Mouse (Mus musculus) embryonic stem cell, embryonic (primary cell): ENCODE results near the gene Tor4a.

Source experiments
- CTCF ChIA-PET, 4 experiments: fragments of 300-600 bp in 2 of 4; fragments of 350-600 bp in 2 of 4; sonication (Branson Sonifier 250); formaldehyde crosslinking; loops; one replicate each; lab custom pipeline; 2022; ENCODE audit warnings: inconsistent platforms in 2 of 4; lab: Charles Lee
- POLR2A ChIA-PET, 4 experiments: fragments of 300-600 bp in 2 of 4; fragments of 350-600 bp in 2 of 4; sonication (Branson Sonifier 250); formaldehyde crosslinking; loops; one replicate each; lab custom pipeline; 2022; ENCODE audit warnings: antibody characterized with exemption in 4 of 4, inconsistent platforms in 1 of 4; lab: Charles Lee

The Tor4a gene

DNA sequence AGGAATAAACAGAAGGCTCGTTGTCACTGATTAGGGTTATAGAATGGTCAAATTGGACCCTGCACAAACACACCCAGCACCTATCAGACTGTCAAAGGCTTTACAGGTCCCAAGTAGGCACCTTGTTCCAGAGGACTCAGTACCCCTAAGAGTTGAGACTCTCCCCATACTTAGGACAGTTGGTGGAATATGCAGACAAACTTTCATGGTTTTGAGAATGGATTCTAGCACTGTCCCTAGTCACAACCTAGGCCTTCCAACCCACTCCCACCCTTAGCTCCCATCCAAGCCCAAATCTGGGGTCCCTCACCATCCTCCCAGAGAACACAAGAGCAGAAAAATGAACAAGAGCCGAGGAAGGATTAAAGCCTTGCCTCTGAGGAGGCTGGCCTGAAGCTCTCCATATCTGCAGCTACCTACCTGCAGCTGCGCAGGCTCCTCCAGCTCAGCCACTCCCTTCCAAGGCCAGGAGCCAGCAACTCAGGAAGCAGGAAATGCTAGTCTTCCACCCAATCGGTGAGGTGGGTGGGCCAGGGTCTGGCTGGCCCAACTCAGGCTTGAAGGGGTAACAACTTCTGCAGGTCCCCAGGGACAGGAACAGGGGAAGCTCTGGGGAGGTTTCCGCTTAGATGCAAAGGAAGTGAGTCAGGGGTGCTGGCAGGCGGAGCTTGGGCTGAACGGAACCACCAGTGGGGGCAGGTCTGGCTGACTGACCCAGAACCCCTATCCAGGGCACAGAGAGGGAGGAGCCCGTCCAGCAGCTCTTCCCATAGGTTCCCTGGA, at the start of gene Tor4a:
TSS of gene Tor4a (minus strand) at position 715 of the 783 bp plus-strand sequence.
- CTCF ChIA-PET: interaction anchor here (0.6 to 4.7 kb wide), 22 partner anchors 10 to 206 kb away, joined by 3 to 39 read pairs (median 4); partner anchors contain the start of genes Nrarp (in 2 of the 4), AL732309.1 (in 1 of the 4), Man1b1 (in 1 of the 4) and Nelfb (in 1 of the 4)

DNA sequence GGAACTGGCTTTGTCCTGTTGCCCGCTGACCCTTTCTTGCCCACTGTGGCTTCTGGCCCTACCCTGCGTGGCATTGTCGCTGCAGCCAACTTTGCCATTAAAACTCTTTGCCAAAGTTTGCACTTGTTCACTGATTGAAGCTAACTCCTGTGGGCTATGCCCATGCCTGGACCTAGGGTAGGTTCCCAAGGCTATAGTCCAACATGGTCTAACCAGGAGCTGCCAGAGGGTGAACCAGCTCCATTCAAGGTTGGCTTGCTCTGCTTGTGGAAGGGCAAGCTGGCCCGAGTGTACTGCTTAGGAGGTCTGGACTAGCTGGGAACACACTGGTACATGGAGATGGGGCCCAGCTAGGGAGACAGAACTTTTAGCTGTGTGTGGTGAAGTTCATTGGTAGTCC, 47.5 kb upstream of the Tor4a start:
- ChIA-PET CTCF (interaction anchor here in 3 of 4 experiments (0.9 to 8.8 kb wide), 3 partner anchors 16 kb away, joined by 6 to 51 read pairs (median 9); no protein-coding TSS in a partner anchor), POLR2A (interaction anchor here (0.7 to 75.9 kb wide), 13 partner anchors 6 to 92 kb away, joined by 3 to 2347 read pairs (median 6); partner anchors contain the start of genes Tmem203 (in 3 of the 4), Tubb4b (in 3 of the 4), Anapc2 (in 2 of the 4) and Fam166a (in 2 of the 4))

More for the DNA sequence above, at the start of gene Tor4a:
- POLR2A ChIA-PET: interaction anchor here (0.6 to 55.8 kb wide), 46 partner anchors 9 to 361 kb away, joined by 3 to 2347 read pairs (median 4); partner anchors contain the start of genes Nelfb (in 4 of the 4), Tubb4b (in 4 of the 4), Nrarp (in 3 of the 4) and Tmem203 (in 3 of the 4)

DNA sequence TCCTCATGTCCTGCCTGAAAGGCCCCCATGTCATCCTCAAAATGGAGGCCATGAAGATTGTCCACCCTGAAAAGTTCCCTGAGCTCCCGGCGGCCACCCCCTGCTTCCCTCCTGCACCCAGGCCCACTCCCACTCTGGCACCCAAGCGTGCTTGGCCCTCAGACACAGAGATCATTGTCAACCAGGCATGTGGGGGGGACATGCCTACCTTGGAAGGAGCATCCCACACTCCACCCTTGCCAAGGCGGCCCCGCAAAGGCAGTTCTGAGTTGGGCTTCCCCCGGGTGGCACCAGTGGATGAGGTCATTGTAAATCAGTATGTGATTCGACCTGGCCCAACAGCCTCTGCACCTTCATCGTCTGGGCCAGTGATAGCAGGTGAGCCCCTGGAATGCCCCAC, 46.7 kb upstream of the Tor4a start:
- CTCF ChIA-PET: interaction anchor here in 3 of 4 experiments (1.8 to 8.8 kb wide), 3 partner anchors 14 to 15 kb away, joined by 7 to 54 read pairs (median 51); no protein-coding TSS in a partner anchor
- POLR2A ChIA-PET: interaction anchor here in 3 of 4 experiments (0.8 to 75.9 kb wide), 11 partner anchors 6 to 308 kb away, joined by 3 to 2347 read pairs (median 10); partner anchors contain the start of genes Tubb4b (in 3 of the 3), Fam166a (in 2 of the 3), Nelfb (in 2 of the 3) and Rnf224 (in 2 of the 3)

DNA sequence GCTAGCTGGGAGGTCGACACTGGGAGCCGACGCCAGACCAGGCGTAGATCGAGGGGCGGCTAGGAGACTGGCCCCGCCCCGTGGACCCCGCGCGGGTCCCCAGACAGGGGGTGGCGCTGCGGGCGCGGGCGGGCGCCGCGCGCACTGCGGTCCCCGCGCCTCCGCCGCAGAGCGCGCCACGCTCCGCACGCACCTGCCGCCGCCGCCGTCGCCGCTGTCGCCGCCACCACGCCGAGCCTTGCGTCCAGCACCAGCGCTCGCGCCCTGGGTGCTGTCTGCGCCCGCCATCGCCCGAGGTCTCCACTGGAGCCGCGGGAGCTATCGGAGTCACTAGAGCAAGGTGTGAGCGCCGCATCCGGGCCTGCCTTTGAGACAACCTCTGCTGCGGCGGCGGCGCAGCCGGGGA, 45.4 kb upstream of the Tor4a start, which contains the start of the genes Rnf208 and Cysrt1:
TSS of gene Rnf208 (plus strand) at position 155 of the 406 bp plus-strand sequence.
TSS of gene Cysrt1 (minus strand) at position 352 of the 406 bp plus-strand sequence.
- ChIA-PET CTCF (interaction anchor here in 3 of 4 experiments (0.7 to 8.8 kb wide), 6 partner anchors 10 to 17 kb away, joined by 3 to 54 read pairs (median 5); partner anchors contain the start of genes Tmem203 (in 1 of the 3) and Tubb4b (in 1 of the 3)), POLR2A (interaction anchor here (0.6 to 75.9 kb wide), 23 partner anchors 8 to 464 kb away, joined by 3 to 2347 read pairs (median 5); partner anchors contain the start of genes Tmem203 (in 3 of the 4), Fam166a (in 2 of the 4), Nelfb (in 2 of the 4) and Nrarp (in 2 of the 4))

DNA sequence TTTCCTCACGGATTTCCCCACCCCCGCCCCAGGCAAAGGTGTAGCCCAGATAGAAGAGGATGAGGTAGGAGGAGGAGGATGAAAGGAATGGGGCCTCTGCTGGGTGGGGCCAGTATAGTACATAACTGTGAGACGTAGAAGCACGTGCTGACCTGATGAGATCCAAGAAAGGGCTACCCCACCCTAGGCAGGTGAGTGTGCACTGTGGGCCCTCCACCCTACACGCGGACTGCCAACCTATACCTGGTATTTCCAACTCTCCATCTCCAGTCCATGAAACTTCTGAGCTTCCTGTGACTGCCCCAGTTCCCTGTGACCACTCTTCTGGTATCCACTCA, 44.7 kb upstream of the Tor4a start:
- ChIA-PET POLR2A (interaction anchor here in 3 of 4 experiments (1.2 to 75.9 kb wide), 15 partner anchors 8 to 306 kb away, joined by 3 to 2347 read pairs (median 7); partner anchors contain the start of genes Tmem203 (in 3 of the 3), Fam166a (in 2 of the 3), Nelfb (in 2 of the 3) and Rnf224 (in 2 of the 3)), CTCF (interaction anchor here in 2 of 4 experiments (0.5 to 4.7 kb wide), 5 partner anchors 12 to 185 kb away, joined by 3 to 54 read pairs (median 3); partner anchors contain the start of genes Tmem203 (in 1 of the 2) and Tubb4b (in 1 of the 2))

DNA sequence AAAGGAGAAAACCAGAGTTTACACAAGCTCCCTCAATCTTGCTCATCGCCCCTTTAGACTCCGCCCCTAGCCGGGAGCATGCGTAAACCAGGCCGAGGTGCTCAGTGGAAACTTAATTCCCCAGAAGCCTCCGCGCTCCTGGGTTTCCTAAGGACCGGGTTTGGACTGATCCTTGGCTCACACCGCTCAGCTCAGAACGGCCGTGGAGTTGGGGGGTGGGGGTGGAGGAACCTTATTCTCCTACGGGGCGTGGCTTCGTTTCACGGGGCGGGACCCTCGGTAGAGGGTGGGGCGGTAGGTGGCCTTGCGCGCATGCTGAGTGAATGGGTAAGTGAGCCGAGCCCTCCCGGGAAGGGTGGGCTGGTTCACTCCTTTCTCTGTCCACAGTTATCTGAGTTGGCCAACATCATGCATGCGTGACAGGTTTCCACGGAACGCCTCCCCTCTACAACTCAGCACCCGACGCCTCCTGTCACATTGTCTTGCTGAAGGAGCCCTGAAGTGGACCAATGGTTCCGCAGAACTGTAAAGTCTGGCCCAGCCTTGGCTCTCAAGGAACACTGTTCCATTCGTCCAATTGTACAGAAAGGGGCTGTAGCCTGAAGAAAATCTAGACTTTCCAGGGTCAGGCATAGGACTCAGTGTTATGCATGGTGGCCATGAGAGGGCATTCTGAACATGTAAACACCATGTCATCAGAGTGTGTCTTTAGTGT, 44.2 kb upstream of the Tor4a start:
- ChIA-PET CTCF (interaction anchor here (0.5 to 4.7 kb wide), 18 partner anchors 8 to 343 kb away, joined by 3 to 54 read pairs (median 5); partner anchors contain the start of genes Tmem203 (in 1 of the 4) and Tubb4b (in 1 of the 4)), POLR2A (interaction anchor here (0.5 to 75.9 kb wide), 54 partner anchors 8 to 733 kb away, joined by 3 to 2347 read pairs (median 4); partner anchors contain the start of genes Nrarp (in 3 of the 4), Tmem203 (in 3 of the 4), Tor4a (in 3 of the 4) and Tubb4b (in 3 of the 4))

DNA sequence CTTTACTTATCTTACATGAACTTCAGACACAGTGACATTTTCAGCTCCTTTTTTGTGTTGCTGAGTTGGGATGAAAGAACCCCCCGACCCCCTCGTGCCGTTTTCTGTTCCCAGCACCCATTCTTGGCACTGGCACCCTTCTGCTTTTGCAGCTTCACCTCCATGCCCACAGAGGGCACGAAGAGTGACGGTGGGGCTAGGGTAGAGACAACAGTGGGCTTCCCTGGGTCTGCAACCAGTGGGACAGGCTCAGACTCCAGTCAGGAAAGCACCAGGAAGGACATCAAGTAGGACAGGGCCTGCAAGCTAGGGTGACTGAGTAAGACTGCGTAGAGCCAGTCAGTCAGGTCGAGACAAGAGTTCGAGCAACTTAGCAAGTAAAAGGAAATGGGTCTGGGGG, 43.6 kb upstream of the Tor4a start:
- ChIA-PET POLR2A (interaction anchor here (0.5 to 75.9 kb wide), 53 partner anchors 8 to 733 kb away, joined by 3 to 2347 read pairs (median 4); partner anchors contain the start of genes Tmem203 (in 4 of the 4), Tor4a (in 3 of the 4), Tubb4b (in 3 of the 4) and Fam166a (in 2 of the 4)), CTCF (interaction anchor here (0.6 to 4.7 kb wide), 17 partner anchors 8 to 343 kb away, joined by 3 to 54 read pairs (median 5); partner anchors contain the start of genes Tmem203 (in 1 of the 4) and Tubb4b (in 1 of the 4))

DNA sequence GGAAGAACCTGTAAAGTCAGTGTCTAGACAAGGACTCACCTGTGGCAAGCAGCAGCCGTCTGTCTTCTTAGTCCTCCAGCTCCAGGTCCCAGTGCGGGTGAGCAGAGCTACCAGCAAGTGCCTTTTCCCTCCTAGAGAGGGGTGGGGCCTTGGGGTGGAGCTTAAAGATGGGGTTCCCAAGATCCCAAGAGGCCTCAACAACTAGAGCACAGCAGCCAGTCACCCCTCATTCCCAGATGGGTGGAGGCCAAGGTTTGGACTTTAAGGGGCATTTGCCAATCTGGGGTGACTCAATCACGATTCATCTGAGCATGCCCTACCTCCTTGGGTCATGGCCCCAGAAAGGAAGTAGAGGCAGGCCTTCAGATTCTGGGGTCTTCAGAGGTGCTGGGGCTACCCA, 43.1 kb upstream of the Tor4a start:
- ChIA-PET CTCF (interaction anchor here (0.9 to 4.7 kb wide), 8 partner anchors 9 to 137 kb away, joined by 3 to 54 read pairs (median 4); partner anchors contain the start of gene Tmem203 (in 1 of the 4)), POLR2A (interaction anchor here (0.6 to 75.9 kb wide), 25 partner anchors 10 to 337 kb away, joined by 3 to 2347 read pairs (median 5); partner anchors contain the start of genes Tmem203 (in 4 of the 4), Fam166a (in 2 of the 4), Nelfb (in 2 of the 4) and Rnf224 (in 2 of the 4))

DNA sequence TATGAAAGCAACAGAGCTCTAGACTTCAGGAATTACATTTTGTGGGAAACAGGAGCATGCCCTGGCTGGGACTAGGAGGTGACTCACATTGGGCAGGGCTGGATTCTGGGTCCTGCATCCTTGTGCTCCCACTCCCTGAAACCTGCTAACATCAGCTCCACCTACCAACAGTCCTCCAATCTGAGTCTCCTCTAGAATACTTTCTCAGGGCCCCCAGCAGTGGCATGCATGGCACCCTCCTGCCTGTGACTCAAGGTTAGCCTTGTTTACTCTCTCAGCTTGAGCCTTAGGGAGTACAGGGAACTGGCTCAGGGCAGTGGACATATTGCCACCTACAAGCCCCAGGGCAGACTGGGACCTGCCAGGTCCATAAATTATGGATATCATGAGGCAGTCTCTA, 41.4 kb upstream of the Tor4a start:
- ChIA-PET POLR2A (interaction anchor here in 3 of 4 experiments (0.5 to 75.9 kb wide), 6 partner anchors 1 to 45 kb away, joined by 3 to 2347 read pairs (median 1600); partner anchors contain the start of genes AL732309.1 (in 2 of the 3), Anapc2 (in 2 of the 3), Cysrt1 (in 2 of the 3) and Fam166a (in 2 of the 3)), CTCF (interaction anchor here in 2 of 4 experiments (1.3 to 2.7 kb wide), 2 partner anchors 10 kb away, joined by 5 to 22 read pairs; no protein-coding TSS in a partner anchor)

DNA sequence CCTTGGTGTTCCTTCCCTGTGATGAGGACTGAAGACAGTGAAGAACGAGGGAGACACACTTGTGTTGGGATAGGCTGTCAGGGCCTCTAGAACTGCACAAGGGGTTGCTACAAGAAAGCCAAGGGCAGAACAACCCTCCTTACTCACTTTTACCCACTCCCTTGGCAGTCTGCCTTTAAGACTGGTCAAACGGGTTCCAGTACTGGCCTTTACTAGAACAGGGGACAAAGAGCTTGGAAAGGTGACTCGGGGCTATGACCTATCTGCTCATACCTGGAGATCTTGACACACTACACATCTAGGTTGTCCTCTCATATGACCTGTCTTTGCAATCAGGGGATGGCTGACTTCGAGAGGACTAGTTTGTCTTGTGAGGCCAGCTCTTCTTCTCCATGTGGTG, 40.8 kb upstream of the Tor4a start:
- ChIA-PET POLR2A (interaction anchor here in 3 of 4 experiments (0.5 to 75.9 kb wide), 8 partner anchors 2 to 57 kb away, joined by 3 to 2347 read pairs (median 804); partner anchors contain the start of genes AL732309.1 (in 2 of the 3), Anapc2 (in 2 of the 3), Cysrt1 (in 2 of the 3) and Fam166a (in 2 of the 3)), CTCF (interaction anchor here in 2 of 4 experiments (1.3 to 2.7 kb wide), 4 partner anchors 9 to 25 kb away, joined by 5 to 22 read pairs (median 6); partner anchors contain the start of gene Tprn (in 1 of the 2))

DNA sequence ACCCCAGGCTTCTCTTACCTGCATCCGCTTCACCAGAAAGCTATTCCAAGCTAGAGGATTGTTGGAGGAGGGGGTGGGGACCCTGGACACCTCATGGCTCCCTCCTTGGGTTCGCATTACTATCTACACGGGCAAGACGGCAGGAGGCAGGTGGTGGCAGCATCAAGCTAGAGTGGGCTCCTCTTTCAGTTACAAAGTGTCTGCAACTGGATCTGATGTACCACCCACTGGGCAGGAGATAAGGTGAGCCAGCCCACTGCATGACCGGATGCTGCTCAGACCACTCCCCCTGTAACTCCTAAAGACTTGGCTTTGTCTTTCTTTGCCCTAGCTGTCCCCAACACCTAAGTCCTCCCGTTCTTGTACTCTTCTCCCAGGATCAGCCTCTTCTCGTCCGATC, 39.9 kb upstream of the Tor4a start, which contains the start of gene Rnf224:
TSS of gene Rnf224 (minus strand) at position 174 of the 400 bp plus-strand sequence.
- ChIA-PET POLR2A (interaction anchor here in 3 of 4 experiments (0.7 to 75.9 kb wide), 9 partner anchors 3 to 288 kb away, joined by 3 to 2347 read pairs (median 5); partner anchors contain the start of genes Tubb4b (in 3 of the 3), AL732309.1 (in 2 of the 3), Anapc2 (in 2 of the 3) and Cysrt1 (in 2 of the 3)), CTCF (interaction anchor here in 2 of 4 experiments (0.5 to 2.7 kb wide), 4 partner anchors 8 to 42 kb away, joined by 3 to 22 read pairs (median 6); partner anchors contain the start of gene Tprn (in 1 of the 2))

DNA sequence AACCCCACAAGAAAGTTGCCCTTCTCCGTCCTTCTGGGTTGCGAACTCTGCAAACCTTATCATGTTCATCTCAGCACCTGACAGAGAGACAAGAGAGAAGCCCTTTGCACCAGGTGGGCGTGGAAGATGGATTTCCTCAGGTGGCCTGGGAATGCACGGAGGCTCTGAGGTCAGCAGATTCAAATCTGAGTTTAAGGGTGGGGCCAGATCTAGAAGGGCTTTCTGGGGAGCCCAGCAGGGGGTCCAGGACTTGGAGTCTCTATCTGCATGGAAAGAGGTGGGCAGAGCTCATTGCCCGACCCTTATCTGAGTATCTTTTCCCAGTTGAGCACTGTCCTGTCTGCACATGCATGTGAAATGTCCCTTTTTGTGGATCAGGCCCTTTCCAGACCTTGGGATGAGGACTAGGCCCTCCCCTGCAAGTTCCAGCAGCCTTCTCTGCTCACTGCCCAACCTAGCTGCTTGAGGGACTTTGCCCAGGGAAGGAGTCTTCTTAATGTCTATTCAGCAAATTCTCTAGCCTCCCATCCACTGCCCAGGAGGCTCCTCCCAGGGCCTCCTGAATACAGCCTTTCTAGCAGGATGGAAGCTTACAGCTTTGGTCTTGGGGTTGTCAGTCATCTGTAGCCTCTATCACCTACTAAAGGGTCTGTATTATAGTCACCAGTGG, 38.0 kb upstream of the Tor4a start:
- POLR2A ChIA-PET: interaction anchor here in 3 of 4 experiments (0.6 to 75.9 kb wide), 7 partner anchors 4 to 24 kb away, joined by 3 to 2347 read pairs (median 1600); partner anchors contain the start of genes Tubb4b (in 3 of the 3), AL732309.1 (in 2 of the 3), Anapc2 (in 2 of the 3) and Cysrt1 (in 2 of the 3)
- CTCF ChIA-PET: interaction anchor here in 1 of 4 experiments (1.3 kb wide), 1 partner anchor 14 kb away, joined by 4 read pairs; no protein-coding TSS in a partner anchor

DNA sequence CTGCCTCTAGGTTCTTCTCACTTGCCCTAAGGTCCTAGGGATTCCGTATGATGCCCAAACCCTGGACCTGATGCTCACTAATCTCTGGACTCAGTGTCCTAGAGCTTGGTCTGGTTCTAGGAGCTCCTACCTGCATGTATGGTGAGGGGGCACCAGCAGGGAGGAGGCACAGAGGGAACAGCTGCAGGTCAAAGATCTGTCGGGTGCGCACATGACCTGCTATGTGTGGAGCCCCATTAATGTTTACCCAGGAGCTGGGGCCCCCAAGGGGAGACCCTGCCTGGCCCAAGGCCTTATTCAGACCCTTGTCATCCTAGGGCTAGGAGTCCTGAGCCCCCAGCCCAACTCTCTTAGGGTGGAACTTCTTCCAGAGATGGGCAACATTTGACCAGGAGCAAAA, 37.4 kb upstream of the Tor4a start, which contains the start of gene Slc34a3:
TSS of gene Slc34a3 (minus strand) at position 315 of the 400 bp plus-strand sequence.
- ChIA-PET CTCF (no interaction called here), POLR2A (interaction anchor here in 3 of 4 experiments (0.7 to 75.9 kb wide), 7 partner anchors 5 to 40 kb away, joined by 3 to 2347 read pairs (median 1600); partner anchors contain the start of genes Tubb4b (in 3 of the 3), AL732309.1 (in 2 of the 3), Anapc2 (in 2 of the 3) and Cysrt1 (in 2 of the 3))

DNA sequence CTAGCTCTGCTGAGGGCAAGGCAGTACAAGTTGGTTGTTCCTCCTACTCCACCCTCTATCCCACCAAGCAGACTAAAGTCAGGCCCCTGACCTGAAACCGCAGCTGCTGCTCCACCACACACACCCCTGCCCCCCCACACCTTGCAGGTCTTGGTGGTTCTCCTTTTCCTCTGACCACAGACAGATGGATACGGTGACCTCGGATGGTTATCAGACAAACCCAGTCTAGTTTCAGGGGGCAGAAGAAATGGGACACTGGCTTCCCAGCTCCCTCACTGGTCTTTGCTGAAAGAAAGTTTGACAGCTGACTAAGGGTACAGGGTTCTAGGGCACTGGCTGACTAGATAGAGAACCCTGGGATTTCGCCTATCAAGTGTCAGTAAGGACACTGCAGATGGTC, 36.7 kb upstream of the Tor4a start:
- CTCF ChIA-PET: interaction anchor here in 2 of 4 experiments (0.5 to 0.6 kb wide), 2 partner anchors 41 to 184 kb away, joined by 3 to 11 read pairs; no protein-coding TSS in a partner anchor
- POLR2A ChIA-PET: interaction anchor here in 3 of 4 experiments (0.7 to 75.9 kb wide), 7 partner anchors 6 to 160 kb away, joined by 4 to 2347 read pairs (median 1600); partner anchors contain the start of genes AL732309.1 (in 2 of the 3), Anapc2 (in 2 of the 3), Cysrt1 (in 2 of the 3) and Fam166a (in 2 of the 3)
